Mouse (Mus musculus) bone marrow, adult 2 months (tissue): ENCODE measurements around the gene Pde1b.

Experiments used
- CTCF ChIP-seq: fragments of 200-500 bp; IDR thresholded peaks from 2 replicates; pipeline ENCODE4 v1.5.1; 2011; ENCODE audit warnings: low read length, control low read depth; ENCODE audit not compliant: control insufficient read depth, insufficient read depth
- POLR2A ChIP-seq: fragments of 200-500 bp; IDR thresholded peaks from 2 replicates; pipeline ENCODE4 v1.6.1; 2011; ENCODE audit warnings: low read depth, mild to moderate bottlenecking, control low read depth, low read length, borderline replicate concordance; ENCODE audit not compliant: control insufficient read depth

GRCm38 (mm10) chr15:103547983-103548382 is 45.1 kb downstream of the Pde1b start:
- TF ChIP-seq CTCF (no peak), POLR2A (no peak)
